Mouse (Mus musculus): ENCODE data around the gene Ccdc60. TPM values are rescaled to one million over a fixed set of nuclear protein-coding genes. Genes with fewer than 3 reads are reported as not detected.
A peak's percentile ranks its signal among the peaks of the same experiment; 100 is the strongest.
"Not testable (repeated sequence)": the region's sequence is repeated elsewhere in the genome, so short reads cannot be mapped to it uniquely, and the experiment has no call there.

The Ccdc60 gene
- polyA plus RNA-seq, 1 experiment from 2014 or later: 0.59 TPM

GRCm38 (mm10) chr5:116166965-116167364 is 121.8 kb downstream of the Ccdc60 start:
- Histone ChIP-seq H3K36me3 (replicated peaks) (no peaks in the 10 kb centered on the region), H3K4me3 (no peak overlapping the region), H3K27ac (replicated peaks) (no peak overlapping the region), H3K9me3 (no peaks in the 10 kb centered on the region), H3K4me1 (peaks cover 10% of the 10 kb centered on the region; the same call in 1 of the 2 replicates), H3K27me3 (replicated peaks; ENCODE audit: low read depth, poor library complexity, severe bottlenecking) (no peaks in the 10 kb centered on the region)
- WGBS: 82% methylated on average over 13 of the region's 13 CpGs
- no peak for DNase-seq (ENCODE audit: low spot score)

- Histone ChIP-seq H3K36me3 (replicated peaks) (no peaks in the 10 kb centered on the region), H3K27me3 (replicated peaks; ENCODE audit: low read depth, poor library complexity, severe bottlenecking) (no peaks in the 10 kb centered on the region), H3K4me1 (peaks cover 10% of the 10 kb centered on the region; the same call in 1 of the 2 replicates), H3K27ac (replicated peaks) (no peak overlapping the region), H3K9me3 (no peaks in the 10 kb centered on the region), H3K4me3 (no peak overlapping the region)
- 68% methylated on average over 11 of the region's 11 CpGs for WGBS
- DNase-seq (ENCODE audit: low spot score): no peak
These were observed 123.4 kb downstream of the Ccdc60 start for GRCm38 (mm10) chr5:116165203-116165888.

GRCm38 (mm10) chr5:116154811-116155210 is 134.0 kb downstream of the Ccdc60 start:
- Histone ChIP-seq H3K27ac (replicated peaks) (no peak overlapping the region), H3K36me3 (replicated peaks) (no peaks in the 10 kb centered on the region), H3K9me3 (no peaks in the 10 kb centered on the region), H3K4me1 (no peaks in the 10 kb centered on the region), H3K4me3 (no peak overlapping the region), H3K27me3 (replicated peaks; ENCODE audit: low read depth, poor library complexity, severe bottlenecking) (no peaks in the 10 kb centered on the region)
- DNase-seq (ENCODE audit: low spot score): no peak
- WGBS: 35% methylated on average over 2 of the region's 2 CpGs

GRCm38 (mm10) chr5:116146446-116146845 is 142.3 kb downstream of the Ccdc60 start:
- not testable (repeated sequence) for H3K9me3 ChIP-seq; H3K27ac ChIP-seq (replicated peaks); H3K36me3 ChIP-seq (replicated peaks); H3K4me1 ChIP-seq; H3K4me3 ChIP-seq; H3K27me3 ChIP-seq (replicated peaks; ENCODE audit: low read depth, poor library complexity, severe bottlenecking)
- peak; percentile 45 for DNase-seq (ENCODE audit: low spot score)

GRCm38 (mm10) chr5:116144711-116145110 is 144.1 kb downstream of the Ccdc60 start:
- H3K4me1 ChIP-seq: 0 out of 2 replicates have a peak, but pooled peaks cover 3% of the 10 kb centered on the region
- no peak overlapping the region for H3K4me3 ChIP-seq
- no peak overlapping the region for H3K27ac ChIP-seq (replicated peaks)
- no peak for DNase-seq (ENCODE audit: low spot score)
- H3K27me3 ChIP-seq (replicated peaks; ENCODE audit: low read depth, poor library complexity, severe bottlenecking): 0 out of 2 replicates have a peak, but pooled peaks cover 6% of the 10 kb centered on the region
- no peaks in the 10 kb centered on the region for H3K9me3 ChIP-seq
- H3K36me3 ChIP-seq (replicated peaks): no peaks in the 10 kb centered on the region
- 73% methylated on average over 12 of the region's 12 CpGs for WGBS

GRCm38 (mm10) chr5:116140682-116141081 is 148.1 kb downstream of the Ccdc60 start:
- no peak overlapping the region for H3K27ac ChIP-seq (replicated peaks)
- WGBS: 30% methylated on average over 2 of the region's 2 CpGs
- DNase-seq (ENCODE audit: low spot score): no peak
- H3K4me1 ChIP-seq: no peaks in the 10 kb centered on the region
- no peaks in the 10 kb centered on the region for H3K36me3 ChIP-seq (replicated peaks)
- H3K27me3 ChIP-seq (replicated peaks; ENCODE audit: low read depth, poor library complexity, severe bottlenecking): 0 out of 2 replicates have a peak, but pooled peaks cover 6% of the 10 kb centered on the region
- no peaks in the 10 kb centered on the region for H3K9me3 ChIP-seq
- H3K4me3 ChIP-seq: no peak overlapping the region

- Histone ChIP-seq H3K9me3 (no peaks in the 10 kb centered on the region), H3K36me3 (replicated peaks) (no peaks in the 10 kb centered on the region), H3K27me3 (replicated peaks; ENCODE audit: low read depth, poor library complexity, severe bottlenecking) (no peaks in the 10 kb centered on the region), H3K4me1 (no peaks in the 10 kb centered on the region), H3K27ac (replicated peaks) (no peak overlapping the region), H3K4me3 (no peak overlapping the region)
- DNase-seq (ENCODE audit: low spot score): peak; percentile 84
- WGBS: 11% methylated on average over 11 of the region's 11 CpGs
These were observed 165.4 kb downstream of the Ccdc60 start for GRCm38 (mm10) chr5:116123344-116123743.

- no peaks in the 10 kb centered on the region for H3K9me3 ChIP-seq
- no peaks in the 10 kb centered on the region for H3K36me3 ChIP-seq (replicated peaks)
- H3K4me1 ChIP-seq: peaks cover 3% of the 10 kb centered on the region; the same call in 1 of the 2 replicates
- no peaks in the 10 kb centered on the region for H3K27me3 ChIP-seq (replicated peaks; ENCODE audit: low read depth, poor library complexity, severe bottlenecking)
- 47% methylated on average over 9 of the region's 9 CpGs for WGBS
- peak; percentile 63 for DNase-seq (ENCODE audit: low spot score)
- no peak overlapping the region for H3K27ac ChIP-seq (replicated peaks)
- no peak overlapping the region for H3K4me3 ChIP-seq
These were observed 172.2 kb downstream of the Ccdc60 start for GRCm38 (mm10) chr5:116116567-116116966.

GRCm38 (mm10) chr5:116116110-116116509 is 172.7 kb downstream of the Ccdc60 start:
- no peak overlapping the region for H3K4me3 ChIP-seq
- no peaks in the 10 kb centered on the region for H3K36me3 ChIP-seq (replicated peaks)
- 55% methylated on average over 4 of the region's 4 CpGs for WGBS
- no peaks in the 10 kb centered on the region for H3K27me3 ChIP-seq (replicated peaks; ENCODE audit: low read depth, poor library complexity, severe bottlenecking)
- H3K4me1 ChIP-seq: peaks cover 3% of the 10 kb centered on the region; the same call in 1 of the 2 replicates
- H3K9me3 ChIP-seq: no peaks in the 10 kb centered on the region
- H3K27ac ChIP-seq (replicated peaks): no peak overlapping the region
- DNase-seq (ENCODE audit: low spot score): no peak

GRCm38 (mm10) chr5:116115071-116115834 is 173.5 kb downstream of the Ccdc60 start:
- DNase-seq (ENCODE audit: low spot score): no peak
- no peaks in the 10 kb centered on the region for H3K9me3 ChIP-seq

GRCm38 (mm10) chr5:116108651-116109050 is 180.1 kb downstream of the Ccdc60 start:
- H3K4me1 ChIP-seq: no peaks in the 10 kb centered on the region
- 90% methylated on average over 10 of the region's 10 CpGs for WGBS
- no peak overlapping the region for H3K27ac ChIP-seq (replicated peaks)
- H3K36me3 ChIP-seq (replicated peaks): no peaks in the 10 kb centered on the region
- H3K27me3 ChIP-seq (replicated peaks; ENCODE audit: low read depth, poor library complexity, severe bottlenecking): no peaks in the 10 kb centered on the region
- no peaks in the 10 kb centered on the region for H3K9me3 ChIP-seq
- no peak for DNase-seq (ENCODE audit: low spot score)
- H3K4me3 ChIP-seq: no peak overlapping the region

More at GRCm38 (mm10) chr5:116115071-116115834, 173.5 kb downstream of the Ccdc60 start:
- 82% methylated on average over 14 of the region's 14 CpGs for WGBS
- Histone ChIP-seq H3K27ac (replicated peaks) (no peak overlapping the region), H3K4me3 (no peak overlapping the region), H3K4me1 (peaks cover 3% of the 10 kb centered on the region; the same call in 1 of the 2 replicates), H3K27me3 (replicated peaks; ENCODE audit: low read depth, poor library complexity, severe bottlenecking) (no peaks in the 10 kb centered on the region), H3K36me3 (replicated peaks) (no peaks in the 10 kb centered on the region)

GRCm38 (mm10) chr5:116084231-116084630 is 204.6 kb downstream of the Ccdc60 start:
- DNase-seq (ENCODE audit: low spot score): no peak
- Histone ChIP-seq H3K36me3 (replicated peaks) (no peaks in the 10 kb centered on the region), H3K9me3 (no peaks in the 10 kb centered on the region), H3K4me1 (peaks cover 12% of the 10 kb centered on the region), H3K27me3 (replicated peaks; ENCODE audit: low read depth, poor library complexity, severe bottlenecking) (peaks cover 39% of the 10 kb centered on the region), H3K4me3 (no peak overlapping the region), H3K27ac (replicated peaks) (no peak overlapping the region)
- 89% methylated on average over 6 of the region's 6 CpGs for WGBS

GRCm38 (mm10) chr5:116083081-116083480 is 205.7 kb downstream of the Ccdc60 start, which contains the start of gene Tmem233:
Gene Tmem233, minus strand, starts transcription at chr5:116083244.
- 9% methylated on average over 17 of the region's 17 CpGs for WGBS
- H3K4me1 ChIP-seq: peaks cover 12% of the 10 kb centered on the region
- no peaks in the 10 kb centered on the region for H3K9me3 ChIP-seq
- 0 out of 2 replicates have a peak within 1 kb of the TSS, but pooled peaks have one; percentile 11 for H3K4me3 ChIP-seq
- DNase-seq (ENCODE audit: low spot score): no peak
- peaks cover 39% of the 10 kb centered on the region for H3K27me3 ChIP-seq (replicated peaks; ENCODE audit: low read depth, poor library complexity, severe bottlenecking)
- no peaks in the 10 kb centered on the region for H3K36me3 ChIP-seq (replicated peaks)
- no peak within 1 kb of the TSS for H3K27ac ChIP-seq (replicated peaks)

Data from embryonic facial prominence, embryonic 10.5 days (tissue).